ENCODE assay signal across 10 mouse cellular contexts in genomic region chr4:150990148-150990547, GRCm38 (mm10). TPM values are rescaled to one million over a fixed set of nuclear protein-coding genes. Genes with fewer than 3 reads are reported as not detected.
DNase-seq lines count a peak whose midpoint lies in the region; ATAC-seq lines count a peak whose summit lies in the region.
"Had no signal": no experiment of that assay in that cellular context is flagged by ENCODE, and none has a peak within 500 bp of the region (broad histone marks: within the 10 kb centered on the region; RNA-seq: fewer than 3 reads in every experiment).

No protein-coding gene starts in this region.

- no peaks in the 10 kb centered on the region for H3K36me3 ChIP-seq in midbrain, embryonic 11.5 days (ENCODE audit: control insufficient read depth, insufficient read depth, low read length)
- no peaks in the 10 kb centered on the region for H3K36me3 ChIP-seq in midbrain, embryonic 13.5 days
- no peaks in the 10 kb centered on the region for H3K36me3 ChIP-seq in embryonic facial prominence, embryonic 10.5 days (replicated peaks)
- no peaks in the 10 kb centered on the region for H3K36me3 ChIP-seq in neural tube, embryonic 11.5 days (ENCODE audit: control insufficient read depth, insufficient read depth, low read length)

- no peak overlapping the region for H3K4me2 ChIP-seq in midbrain, embryonic 11.5 days
- H3K4me2 ChIP-seq in midbrain, embryonic 13.5 days (replicated peaks) = no peak overlapping the region
- H3K4me2 ChIP-seq in neural tube, embryonic 11.5 days (ENCODE audit: low read depth) = no peak overlapping the region

- ATAC-seq in midbrain, embryonic 11.5 days (ENCODE audit: low FRiP score) = no peak
- ATAC-seq in midbrain, embryonic 13.5 days = no peak
- ATAC-seq in neural tube, embryonic 11.5 days (ENCODE audit: insufficient read depth, low FRiP score, low TSS enrichment) = no peak

- no peak overlapping the region for H3K4me3 ChIP-seq in midbrain, embryonic 11.5 days (ENCODE audit: low read depth, low read length)
- no peak overlapping the region for H3K4me3 ChIP-seq in midbrain, embryonic 13.5 days (replicated peaks)
- no peak overlapping the region for H3K4me3 ChIP-seq in embryonic facial prominence, embryonic 10.5 days
- no peak overlapping the region for H3K4me3 ChIP-seq in neural tube, embryonic 11.5 days (ENCODE audit: low read depth, low read length)

- no peak overlapping the region for H3K27ac ChIP-seq in midbrain, embryonic 11.5 days (ENCODE audit: low read depth, low read length)
- no peak overlapping the region for H3K27ac ChIP-seq in midbrain, embryonic 13.5 days
- no peak overlapping the region for H3K27ac ChIP-seq in embryonic facial prominence, embryonic 10.5 days (replicated peaks)
- no peak overlapping the region for H3K27ac ChIP-seq in neural tube, embryonic 11.5 days (ENCODE audit: low read depth, low read length)
- H3K27ac ChIP-seq: macrophage had no signal

- no peak overlapping the region for H3K9ac ChIP-seq in midbrain, embryonic 11.5 days (ENCODE audit: low read length)
- H3K9ac ChIP-seq in midbrain, embryonic 13.5 days (replicated peaks) = no peak overlapping the region
- H3K9ac ChIP-seq in neural tube, embryonic 11.5 days (ENCODE audit: low read length) = no peak overlapping the region

- no peaks in the 10 kb centered on the region for H3K27me3 ChIP-seq in midbrain, embryonic 11.5 days (ENCODE audit: control insufficient read depth, insufficient read depth, low read length)
- H3K27me3 ChIP-seq in midbrain, embryonic 13.5 days = no peaks in the 10 kb centered on the region
- H3K27me3 ChIP-seq in embryonic facial prominence, embryonic 10.5 days (replicated peaks; ENCODE audit: low read depth, poor library complexity, severe bottlenecking) = no peaks in the 10 kb centered on the region
- no peaks in the 10 kb centered on the region for H3K27me3 ChIP-seq in neural tube, embryonic 11.5 days (ENCODE audit: control insufficient read depth, insufficient read depth, low read length)

- H3K9me3 ChIP-seq in midbrain, embryonic 11.5 days (ENCODE audit: control insufficient read depth, low read length) = no peaks in the 10 kb centered on the region
- no peaks in the 10 kb centered on the region for H3K9me3 ChIP-seq in midbrain, embryonic 13.5 days
- no peaks in the 10 kb centered on the region for H3K9me3 ChIP-seq in embryonic facial prominence, embryonic 10.5 days
- H3K9me3 ChIP-seq in neural tube, embryonic 11.5 days (ENCODE audit: control insufficient read depth, low read length) = no peaks in the 10 kb centered on the region

- peak; percentile 21 to 54 for DNase-seq in adrenal gland, adult (ENCODE audit: inconsistent age in 2 of 2, low spot score in 1 of 2)
- DNase-seq in adrenal gland, postnatal 4 days (ENCODE audit: low spot score in 2 of 2) = no peak
- peak; percentile 85 for DNase-seq in midbrain, embryonic 11.5 days (ENCODE audit: low spot score, missing footprints)
- DNase-seq in embryonic facial prominence, embryonic 10.5 days (ENCODE audit: low spot score) = peak; percentile 32
- peak; percentile 26 for DNase-seq in neural tube, embryonic 11.5 days (ENCODE audit: low spot score)
- no peak for DNase-seq in layer of hippocampus, postnatal 36 days
- DNase-seq in urinary bladder, postnatal 10 days (ENCODE audit: low spot score) = no peak

- H3K4me1 ChIP-seq in midbrain, embryonic 11.5 days (ENCODE audit: control insufficient read depth, insufficient read depth, low read length) = no peaks in the 10 kb centered on the region
- H3K4me1 ChIP-seq in midbrain, embryonic 13.5 days (replicated peaks) = no peaks in the 10 kb centered on the region
- H3K4me1 ChIP-seq in embryonic facial prominence, embryonic 10.5 days = no peaks in the 10 kb centered on the region
- H3K4me1 ChIP-seq in neural tube, embryonic 11.5 days (ENCODE audit: control insufficient read depth, insufficient read depth, low read length) = no peaks in the 10 kb centered on the region

- 45% methylated on average over 6 of the region's 6 CpGs for WGBS in midbrain, embryonic 11.5 days
- 46% methylated on average over 6 of the region's 6 CpGs for WGBS in midbrain, embryonic 13.5 days
- WGBS in embryonic facial prominence, embryonic 10.5 days = 43% methylated on average over 6 of the region's 6 CpGs
- 47% methylated on average over 6 of the region's 6 CpGs for WGBS in neural tube, embryonic 11.5 days

RNA-seq across cellular contexts. Expression of gene Uts2, which starts 6.7 kb away (rescaled TPM):
- not detected for total RNA-seq in adrenal gland, postnatal 4 days (2021)
- polyA plus RNA-seq in midbrain, embryonic 11.5 days (2014; fragmentation: Nextera tagmentation; extraction: Ambion mirVana) = not detected in 2 replicates
- polyA plus RNA-seq in midbrain, embryonic 13.5 days (2015; fragmentation: Nextera tagmentation; extraction: Ambion mirVana) = not detected in 2 replicates
- not detected in 2 replicates for polyA plus RNA-seq in embryonic facial prominence, embryonic 10.5 days (2016; fragmentation: Nextera tagmentation; extraction: Ambion mirVana)
- not detected in 2 replicates for polyA plus RNA-seq in neural tube, embryonic 11.5 days (2014; fragmentation: Nextera tagmentation; extraction: Ambion mirVana)
- not detected for total RNA-seq in layer of hippocampus, postnatal 36 days (2021)
- polyA plus RNA-seq: heart, embryonic 14.5 days; macrophage had no signal

RNA-seq across cellular contexts. Expression of gene Per3, which starts 54.3 kb away (rescaled TPM):
- 10 to 100 TPM; 20.8 to 23.9 TPM for total RNA-seq in adrenal gland, postnatal 4 days (2021)
- polyA plus RNA-seq in midbrain, embryonic 11.5 days (2014; fragmentation: Nextera tagmentation; extraction: Ambion mirVana) = 3.9 and 5.2 TPM in 2 replicates
- polyA plus RNA-seq in midbrain, embryonic 13.5 days (2015; fragmentation: Nextera tagmentation; extraction: Ambion mirVana) = 2.9 and 3.0 TPM in 2 replicates
- polyA plus RNA-seq in embryonic facial prominence, embryonic 10.5 days (2016; fragmentation: Nextera tagmentation; extraction: Ambion mirVana) = 7.8 TPM in 2 replicates
- 4.9 and 5.0 TPM in 2 replicates for polyA plus RNA-seq in neural tube, embryonic 11.5 days (2014; fragmentation: Nextera tagmentation; extraction: Ambion mirVana)
- total RNA-seq in layer of hippocampus, postnatal 36 days (2021) = 10 to 100 TPM; 30.1 to 39.4 TPM

Comparison
In these comparisons a context has a peak if more than half of its experiments do, and no peak if none do; other contexts are left out.
1. DNase-seq: peak in adrenal gland, adult (2 of 2), midbrain, embryonic 11.5 days (single experiment), embryonic facial prominence, embryonic 10.5 days (single experiment) and neural tube, embryonic 11.5 days (single experiment); none in adrenal gland, postnatal 4 days (0 of 2), layer of hippocampus, postnatal 36 days (0 of 2) and urinary bladder, postnatal 10 days (single experiment).